In the genomic region with DNA sequence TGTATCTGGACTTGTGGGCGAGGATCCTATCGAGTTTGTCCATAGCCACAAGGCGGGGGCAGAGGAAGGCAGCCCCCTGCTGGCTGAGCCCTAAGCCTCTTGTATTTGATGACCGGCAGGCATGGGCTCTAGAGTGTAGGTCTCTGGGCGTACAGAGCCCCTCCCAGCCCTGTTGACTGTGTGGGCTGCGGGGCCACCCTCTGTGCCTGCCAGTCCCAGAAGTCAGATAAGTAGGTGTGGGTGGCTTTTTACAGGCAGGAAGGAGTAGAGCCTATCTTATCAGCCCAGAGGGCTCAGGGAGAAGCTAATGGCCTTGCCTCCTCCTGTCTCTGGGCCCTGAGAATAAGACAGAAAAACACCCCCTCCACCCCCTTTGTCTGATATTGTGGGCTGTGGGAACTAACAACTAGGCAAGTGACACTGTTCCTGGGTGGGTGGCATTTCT, we compare ENCODE assay signal across 11 mouse cellular contexts. TPM values are rescaled to one million over a fixed set of nuclear protein-coding genes. Genes with fewer than 3 reads are reported as not detected.
DNase-seq lines count a peak whose midpoint lies in the region; ATAC-seq and TF ChIP-seq lines count a peak whose summit lies in the region.
"Had no signal": no experiment of that assay in that cellular context is flagged by ENCODE, and none has a peak within 500 bp of the region (broad histone marks: within the 10 kb centered on the region; RNA-seq: fewer than 3 reads in every experiment).

No protein-coding gene starts in this region.

- H3K36me3 ChIP-seq in forebrain, embryonic 10.5 days (replicated peaks) = peaks cover 28% of the 10 kb centered on the region
- H3K36me3 ChIP-seq in forebrain, embryonic 16.5 days (ENCODE audit: control insufficient read depth, insufficient read depth) = peaks cover 3% of the 10 kb centered on the region; the same call in 1 of the 2 replicates
- H3K36me3 ChIP-seq in liver, embryonic 12.5 days = peaks cover 59% of the 10 kb centered on the region
- H3K36me3 ChIP-seq in stomach, postnatal 0 days (ENCODE audit: control insufficient read depth, insufficient read depth, low read length) = peaks cover 20% of the 10 kb centered on the region

- no peaks in the 10 kb centered on the region for H3K9me3 ChIP-seq in forebrain, embryonic 10.5 days
- no peaks in the 10 kb centered on the region for H3K9me3 ChIP-seq in forebrain, embryonic 16.5 days (ENCODE audit: control insufficient read depth, low read length)
- no peaks in the 10 kb centered on the region; the same call in 1 of the 2 replicates for H3K9me3 ChIP-seq in liver, embryonic 12.5 days (replicated peaks)
- no peaks in the 10 kb centered on the region for H3K9me3 ChIP-seq in stomach, postnatal 0 days (ENCODE audit: control insufficient read depth, low read length)

- ATAC-seq in forebrain, embryonic 16.5 days = no peak
- peak; percentile 96 for ATAC-seq in liver, embryonic 12.5 days
- peak; percentile 70 for ATAC-seq in stomach, postnatal 0 days (ENCODE audit: low FRiP score, low TSS enrichment)

- TF ChIP-seq CTCF in stomach, postnatal 0 days (IDR thresholded peaks at IDR 0.05; ENCODE audit: low read depth) = peak; percentile 51

- H3K27me3 ChIP-seq in forebrain, embryonic 10.5 days (ENCODE audit: poor library complexity, severe bottlenecking) = no peaks in the 10 kb centered on the region
- H3K27me3 ChIP-seq in forebrain, embryonic 16.5 days (replicated peaks; ENCODE audit: control insufficient read depth, insufficient read depth, low read length) = no peaks in the 10 kb centered on the region
- no peaks in the 10 kb centered on the region for H3K27me3 ChIP-seq in liver, embryonic 12.5 days (replicated peaks)
- no peaks in the 10 kb centered on the region for H3K27me3 ChIP-seq in stomach, postnatal 0 days (ENCODE audit: control insufficient read depth, insufficient read depth, low read length)

- H3K27ac ChIP-seq in forebrain, embryonic 10.5 days = peak overlapping the region; percentile 59
- H3K27ac ChIP-seq in forebrain, embryonic 16.5 days (ENCODE audit: low read length) = no peak overlapping the region
- H3K27ac ChIP-seq in liver, embryonic 12.5 days = peak overlapping the region; percentile 100
- H3K27ac ChIP-seq in stomach, postnatal 0 days (replicated peaks) = peak overlapping the region; percentile 5; the same call in 1 of the 2 replicates

- no peak for TF ChIP-seq EP300 in stomach, postnatal 0 days (optimal IDR thresholded peaks at IDR 0.05)

- no peak overlapping the region for H3K4me2 ChIP-seq in forebrain, embryonic 16.5 days (ENCODE audit: low read length)
- H3K4me2 ChIP-seq in liver, embryonic 12.5 days = peak overlapping the region; percentile 69
- no peak overlapping the region for H3K4me2 ChIP-seq in stomach, postnatal 0 days (replicated peaks; ENCODE audit: low read depth)

- H3K4me3 ChIP-seq in forebrain, embryonic 10.5 days = peak overlapping the region; percentile 26; the same call in 1 of the 2 replicates
- no peak overlapping the region for H3K4me3 ChIP-seq in forebrain, embryonic 16.5 days (replicated peaks; ENCODE audit: low read length)
- peak overlapping the region; percentile 36 for H3K4me3 ChIP-seq in liver, embryonic 12.5 days
- H3K4me3 ChIP-seq in stomach, postnatal 0 days (ENCODE audit: low read depth, low read length) = no peak overlapping the region

- DNase-seq in forebrain, embryonic 10.5 days (ENCODE audit: extremely low spot score, low spot score) = peak; percentile 46
- peak; percentile 75 for DNase-seq in ovary, adult 18-20 months (ENCODE audit: low spot score)
- no peak for DNase-seq in ovary, postnatal 10 days (ENCODE audit: low spot score)
- DNase-seq in stomach, postnatal 0 days (ENCODE audit: low spot score) = peak; percentile 72
- DNase-seq in thymus, postnatal 0 days (ENCODE audit: low spot score) = no peak
- no peak for DNase-seq in gastrocnemius, postnatal 25 days

- peaks cover 35% of the 10 kb centered on the region for H3K4me1 ChIP-seq in forebrain, embryonic 10.5 days
- H3K4me1 ChIP-seq in forebrain, embryonic 16.5 days (replicated peaks; ENCODE audit: control insufficient read depth, insufficient read depth, low read length) = peaks cover 4% of the 10 kb centered on the region
- peaks cover 72% of the 10 kb centered on the region for H3K4me1 ChIP-seq in liver, embryonic 12.5 days
- 0 out of 2 replicates have a peak, but pooled peaks cover 2% of the 10 kb centered on the region for H3K4me1 ChIP-seq in stomach, postnatal 0 days (replicated peaks; ENCODE audit: control insufficient read depth, insufficient read depth)

- 9% methylated on average over 6 of the region's 6 CpGs for WGBS in forebrain, embryonic 10.5 days
- 9% methylated on average over 6 of the region's 6 CpGs for WGBS in forebrain, embryonic 16.5 days
- 5% methylated on average over 6 of the region's 6 CpGs for WGBS in liver, embryonic 12.5 days (ENCODE audit: insufficient replicate concordance)
- WGBS in stomach, postnatal 0 days = 10% methylated on average over 6 of the region's 6 CpGs

- H3K9ac ChIP-seq in forebrain, embryonic 16.5 days (replicated peaks; ENCODE audit: low read depth, low read length) = no peak overlapping the region
- peak overlapping the region; percentile 70 for H3K9ac ChIP-seq in liver, embryonic 12.5 days
- no peak overlapping the region for H3K9ac ChIP-seq in stomach, postnatal 0 days (ENCODE audit: low read length)

RNA-seq across cellular contexts. Expression of gene Mafk, which starts 12.8 kb away (rescaled TPM):
- polyA plus RNA-seq in forebrain, embryonic 10.5 days (2016; fragmentation: Nextera tagmentation; extraction: Ambion mirVana) = 9.8 and 10.1 TPM in 2 replicates
- polyA plus RNA-seq in forebrain, embryonic 16.5 days (2015; fragmentation: Nextera tagmentation; extraction: Ambion mirVana) = 22.6 and 23.1 TPM in 2 replicates
- 47.7 and 48.9 TPM in 2 replicates for polyA plus RNA-seq in liver, embryonic 12.5 days (2016; fragmentation: Nextera tagmentation; extraction: Ambion mirVana)
- 19.4 TPM in 2 replicates for polyA plus RNA-seq in stomach, postnatal 0 days (2015; fragmentation: Nextera tagmentation; extraction: Ambion mirVana)
- 39.4 and 40.8 TPM in 2 replicates for polyA plus RNA-seq in thymus, postnatal 0 days (2015; fragmentation: Nextera tagmentation; extraction: Ambion mirVana)
- total RNA-seq in gastrocnemius, postnatal 25 days (2021) = 10 to 100 TPM; 12.9 to 17.5 TPM

RNA-seq across cellular contexts. Expression of gene Tmem184a, which starts 15.6 kb away (rescaled TPM):
- 1.4 and 1.8 TPM in 2 replicates for polyA plus RNA-seq in forebrain, embryonic 10.5 days (2016; fragmentation: Nextera tagmentation; extraction: Ambion mirVana)
- 0.11 and 0.29 TPM in 2 replicates for polyA plus RNA-seq in forebrain, embryonic 16.5 days (2015; fragmentation: Nextera tagmentation; extraction: Ambion mirVana)
- polyA plus RNA-seq in liver, embryonic 12.5 days (2016; fragmentation: Nextera tagmentation; extraction: Ambion mirVana) = 1.6 TPM in 2 replicates
- polyA plus RNA-seq in stomach, postnatal 0 days (2015; fragmentation: Nextera tagmentation; extraction: Ambion mirVana) = 72.0 and 84.3 TPM in 2 replicates
- polyA plus RNA-seq in thymus, postnatal 0 days (2015; fragmentation: Nextera tagmentation; extraction: Ambion mirVana) = 1.6 and 2.0 TPM in 2 replicates
- under 1 TPM; 0.80 to 0.87 TPM for total RNA-seq in gastrocnemius, postnatal 25 days (2021)

RNA-seq across cellular contexts. Expression of gene Gm26938, which starts 22.1 kb away (rescaled TPM):
- 0.31 TPM in 1 of 2 replicates, not detected in the other for polyA plus RNA-seq in forebrain, embryonic 10.5 days (2016; fragmentation: Nextera tagmentation; extraction: Ambion mirVana)
- not detected in 2 replicates for polyA plus RNA-seq in forebrain, embryonic 16.5 days (2015; fragmentation: Nextera tagmentation; extraction: Ambion mirVana)
- not detected in 2 replicates for polyA plus RNA-seq in liver, embryonic 12.5 days (2016; fragmentation: Nextera tagmentation; extraction: Ambion mirVana)
- not detected in 2 replicates for polyA plus RNA-seq in stomach, postnatal 0 days (2015; fragmentation: Nextera tagmentation; extraction: Ambion mirVana)
- polyA plus RNA-seq in thymus, postnatal 0 days (2015; fragmentation: Nextera tagmentation; extraction: Ambion mirVana) = not detected in 2 replicates
- not detected for total RNA-seq in gastrocnemius, postnatal 25 days (2021)
- total RNA-seq: layer of hippocampus, postnatal 10 days had no signal
- polyA plus RNA-seq: brain, embryonic 14.5 days; testis, adult 2 months had no signal

RNA-seq across cellular contexts. Expression of gene Psmg3, which starts 22.6 kb away (rescaled TPM):
- 99.7 and 103 TPM in 2 replicates for polyA plus RNA-seq in forebrain, embryonic 10.5 days (2016; fragmentation: Nextera tagmentation; extraction: Ambion mirVana)
- polyA plus RNA-seq in forebrain, embryonic 16.5 days (2015; fragmentation: Nextera tagmentation; extraction: Ambion mirVana) = 75.0 and 90.0 TPM in 2 replicates
- polyA plus RNA-seq in liver, embryonic 12.5 days (2016; fragmentation: Nextera tagmentation; extraction: Ambion mirVana) = 75.6 and 80.9 TPM in 2 replicates
- 50.6 and 51.0 TPM in 2 replicates for polyA plus RNA-seq in stomach, postnatal 0 days (2015; fragmentation: Nextera tagmentation; extraction: Ambion mirVana)
- polyA plus RNA-seq in thymus, postnatal 0 days (2015; fragmentation: Nextera tagmentation; extraction: Ambion mirVana) = 91.9 and 93.8 TPM in 2 replicates
- 1 to 10 TPM; 7.4 to 9.2 TPM for total RNA-seq in gastrocnemius, postnatal 25 days (2021)

RNA-seq across cellular contexts. Expression of gene Ints1, which starts 28.7 kb away (rescaled TPM):
- 41.0 and 43.2 TPM in 2 replicates for polyA plus RNA-seq in forebrain, embryonic 10.5 days (2016; fragmentation: Nextera tagmentation; extraction: Ambion mirVana)
- polyA plus RNA-seq in forebrain, embryonic 16.5 days (2015; fragmentation: Nextera tagmentation; extraction: Ambion mirVana) = 26.7 and 32.3 TPM in 2 replicates
- polyA plus RNA-seq in liver, embryonic 12.5 days (2016; fragmentation: Nextera tagmentation; extraction: Ambion mirVana) = 21.8 and 23.3 TPM in 2 replicates
- polyA plus RNA-seq in stomach, postnatal 0 days (2015; fragmentation: Nextera tagmentation; extraction: Ambion mirVana) = 7.9 and 8.0 TPM in 2 replicates
- polyA plus RNA-seq in thymus, postnatal 0 days (2015; fragmentation: Nextera tagmentation; extraction: Ambion mirVana) = 26.8 and 28.9 TPM in 2 replicates
- total RNA-seq in gastrocnemius, postnatal 25 days (2021) = 10 to 100 TPM; 25.6 to 32.1 TPM

Comparison
In these comparisons a context has a peak if more than half of its experiments do, and no peak if none do; other contexts are left out.
1. DNase-seq: peak in forebrain, embryonic 10.5 days (single experiment), ovary, adult 18-20 months (single experiment) and stomach, postnatal 0 days (single experiment); none in ovary, postnatal 10 days (single experiment), thymus, postnatal 0 days (single experiment) and gastrocnemius, postnatal 25 days (single experiment).
2. H3K4me3 ChIP-seq: peak in forebrain, embryonic 10.5 days (single experiment) and liver, embryonic 12.5 days (single experiment); none in forebrain, embryonic 16.5 days (single experiment) and stomach, postnatal 0 days (single experiment).
3. RNA of gene Tmem184a, which starts 15.6 kb away (polyA plus RNA-seq): 72.0 to 84.3 TPM in stomach, postnatal 0 days; 1.6 to 2.0 TPM in thymus, postnatal 0 days, 1.4 to 1.8 TPM in forebrain, embryonic 10.5 days, 1.6 TPM in liver, embryonic 12.5 days and 0.11 to 0.29 TPM in forebrain, embryonic 16.5 days; every median in the first group is over 10 times any median in the second.